Mouse (Mus musculus): ENCODE data around the gene Cd79a. TPM values are rescaled to one million over a fixed set of nuclear protein-coding genes. Genes with fewer than 3 reads are reported as not detected.

Gene Cd79a
- total and polyA plus RNA-seq, 3 experiments, result 51.8 to 422 (median 75.2) TPM

DNA sequence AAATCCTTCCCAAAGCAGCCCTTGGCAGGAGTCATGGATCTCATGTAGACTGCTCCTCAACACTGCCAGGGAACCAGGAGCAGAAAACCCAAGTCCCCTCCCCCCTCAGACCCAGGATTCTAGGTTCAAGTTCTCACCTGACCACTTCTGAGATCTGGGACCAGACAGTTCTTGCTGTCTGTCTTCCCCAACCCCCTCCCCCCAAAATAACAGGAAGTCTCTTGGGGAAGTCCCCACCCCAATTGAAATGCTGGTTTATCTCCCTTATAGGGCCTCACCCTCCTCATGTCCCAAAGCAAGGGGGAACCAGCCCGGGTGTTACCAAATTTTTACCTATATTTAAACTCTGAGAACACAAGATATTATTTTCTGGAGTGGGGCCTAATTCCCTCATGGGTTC lies 4.7 kb downstream of the Cd79a start:
- peak overlapping the region; percentile 97 for H3K27ac ChIP-seq (ENCODE audit: insufficient read depth, low read depth)
- peak; percentile 88 for DNase-seq (ENCODE audit: extremely low read depth)
- H3K36me3 ChIP-seq (replicated peaks in 1 of 2; ENCODE audit: control insufficient read depth in 1 of 2, insufficient read depth in 1 of 2, low read length in 1 of 2), result peaks cover 23 to 42% of the 10 kb centered on the region in 2 experiments
- H3K9me3 ChIP-seq (replicated peaks; ENCODE audit: low read length), result no peaks in the 10 kb centered on the region
- in situ Hi-C loops (cut with MboI; ENCODE audit: low pct_ligation_motif_present, low pct_unique_long_range_greater_than_20kb, low sequenced_read_pairs) (loop anchor here (10.0 kb wide), 1 partner anchor 47 kb away; no protein-coding TSS in a partner anchor), dilution Hi-C loops (cut with MboI; ENCODE audit: extremely low pct_ligation_motif_present, extremely low pct_unique_long_range_greater_than_20kb, low sequenced_read_pairs) (no loop called here)
- peaks cover 39% of the 10 kb centered on the region for H3K79me2 ChIP-seq (replicated peaks; ENCODE audit: control insufficient read depth, extremely low read depth, insufficient read depth, poor library complexity, severe bottlenecking)
- peaks cover 18 to 43% of the 10 kb centered on the region in 2 experiments for H3K4me1 ChIP-seq (ENCODE audit: control insufficient read depth in 1 of 2, insufficient read depth in 2 of 2)
- no peak; the same call in 1 of the 2 replicates for TF ChIP-seq MXI1 (IDR thresholded peaks at IDR 0.05; ENCODE audit: low read depth, low read length)
- TF ChIP-seq KAT2A (IDR thresholded peaks at IDR 0.05; ENCODE audit: insufficient replicate concordance, low read length), result no peak
- no peak for TF ChIP-seq ZKSCAN1 (IDR thresholded peaks at IDR 0.05; ENCODE audit: borderline replicate concordance, low read depth, low read length)
- TF ChIP-seq RCOR1 (conservative IDR thresholded peaks at IDR 0.05; ENCODE audit: low read depth, low read length), result no peak
- no peak for TF ChIP-seq TBP (conservative IDR thresholded peaks at IDR 0.05; ENCODE audit: low read depth, low read length)
- no peak for TF ChIP-seq JUND (conservative IDR thresholded peaks at IDR 0.05; ENCODE audit: low read depth, low read length)
- no peak for TF ChIP-seq HCFC1 (IDR thresholded peaks at IDR 0.05; ENCODE audit: low read depth, low read length)
- no peak for TF ChIP-seq JUN (IDR thresholded peaks at IDR 0.05; ENCODE audit: insufficient read depth, low read depth, low read length)
- no peak for TF ChIP-seq CTCF (conservative IDR thresholded peaks at IDR 0.05 in 1 of 2, IDR thresholded peaks at IDR 0.05 in 1 of 2; ENCODE audit: low read depth in 2 of 2, low read length in 2 of 2)
- no peak for TF ChIP-seq UBTF (IDR thresholded peaks at IDR 0.05; ENCODE audit: low read depth, low read length)
- peak; percentile 55; the same call in 1 of the 2 replicates for TF ChIP-seq MAZ (IDR thresholded peaks at IDR 0.05; ENCODE audit: low read depth, low read length)
- 0 out of 2 replicates have a peak, but pooled peaks have one; percentile 14 for TF ChIP-seq CHD1 (IDR thresholded peaks at IDR 0.05; ENCODE audit: low read depth, low read length)
- TF ChIP-seq POLR2A (IDR thresholded peaks at IDR 0.05; ENCODE audit: low read depth, low read length), result no peak
- no peak for TF ChIP-seq MAFK (IDR thresholded peaks at IDR 0.05; ENCODE audit: insufficient replicate concordance, low read length)
- TF ChIP-seq NELFE (IDR thresholded peaks at IDR 0.05; ENCODE audit: low read depth, low read length), result no peak
- 0 out of 2 replicates have a peak, but pooled peaks have one; percentile 10 for TF ChIP-seq EP300 (IDR thresholded peaks at IDR 0.05; ENCODE audit: low read length)
- TF ChIP-seq ZC3H11A (IDR thresholded peaks at IDR 0.05; ENCODE audit: low read depth, low read length), result no peak
- no peak; the same call in none of the 2 replicates for TF ChIP-seq ETS1 (conservative IDR thresholded peaks at IDR 0.05; ENCODE audit: low read depth, low read length)
- TF ChIP-seq TCF12 (IDR thresholded peaks at IDR 0.05; ENCODE audit: low read depth, low read length), result no peak
- TF ChIP-seq CHD2 (IDR thresholded peaks at IDR 0.05; ENCODE audit: low read length), result peak; percentile 83
- TF ChIP-seq ZNF384 (IDR thresholded peaks at IDR 0.05; ENCODE audit: low read depth, low read length), result no peak
- TF ChIP-seq MYC (IDR thresholded peaks at IDR 0.05; ENCODE audit: low read depth, low read length), result no peak; the same call in 1 of the 2 replicates
- peak; percentile 78 for TF ChIP-seq BHLHE40 (IDR thresholded peaks at IDR 0.05; ENCODE audit: low read depth, low read length)
- TF ChIP-seq USF2 (conservative IDR thresholded peaks at IDR 0.05; ENCODE audit: low read depth, low read length), result no peak
- no peak for TF ChIP-seq MAX (IDR thresholded peaks at IDR 0.05; ENCODE audit: low read length)
- no peak for TF ChIP-seq GABPA (IDR thresholded peaks at IDR 0.05; ENCODE audit: insufficient replicate concordance, low read depth, low read length)
- peak; percentile 40; the same call in 1 of the 2 replicates for TF ChIP-seq SIN3A (IDR thresholded peaks at IDR 0.05; ENCODE audit: low read length)
- TF ChIP-seq POLR2AphosphoS2 (IDR thresholded peaks at IDR 0.05; ENCODE audit: low read depth, low read length), result no peak
- TF ChIP-seq E2F4 (IDR thresholded peaks at IDR 0.05; ENCODE audit: insufficient replicate concordance, low read depth, low read length), result no peak
- no peak for TF ChIP-seq PAX5 (IDR thresholded peaks at IDR 0.05; ENCODE audit: low read length)
- peak; percentile 71 for TF ChIP-seq ELF1 (IDR thresholded peaks at IDR 0.05; ENCODE audit: low read depth, low read length)
- no peak for TF ChIP-seq RAD21 (IDR thresholded peaks at IDR 0.05; ENCODE audit: low read depth, low read length)
- no peak for TF ChIP-seq USF1 (IDR thresholded peaks at IDR 0.05; ENCODE audit: low read depth, low read length)
- no peak for TF ChIP-seq ZMIZ1 (IDR thresholded peaks at IDR 0.05; ENCODE audit: low read depth, low read length)
- no peak for TF ChIP-seq NRF1 (IDR thresholded peaks at IDR 0.05; ENCODE audit: low read depth, low read length)
- TF ChIP-seq SMC3 (IDR thresholded peaks at IDR 0.05; ENCODE audit: low read depth, low read length), result no peak
- TF ChIP-seq IRF4 (IDR thresholded peaks at IDR 0.05; ENCODE audit: low read depth, low read length), result peak; percentile 36
- TF ChIP-seq MEF2A (IDR thresholded peaks at IDR 0.05; ENCODE audit: borderline replicate concordance, low read depth, low read length), result peak; percentile 80
- peak overlapping the region; percentile 63 for H3K4me2 ChIP-seq (ENCODE audit: insufficient read depth, low read depth, poor library complexity, severe bottlenecking)
- peak overlapping the region in 1 of 3 experiments; percentile 77 for H3K4me3 ChIP-seq (replicated peaks in 1 of 3; ENCODE audit: low read depth in 2 of 3, low read length in 2 of 3, poor library complexity in 1 of 3)
- H3K27me3 ChIP-seq (replicated peaks), result no peaks in the 10 kb centered on the region
- H3K9ac ChIP-seq (ENCODE audit: insufficient read depth, low read depth), result peak overlapping the region; percentile 98

All from CH12.LX (cell line).